Comparison of ENCODE assay signal across 12 mouse cellular contexts in genomic region chr6:91182075-91182490, GRCm38 (mm10).
"Had no signal": no experiment of that assay in that cellular context is flagged by ENCODE, and none has a peak within 500 bp of the region (broad histone marks: within the 10 kb centered on the region; RNA-seq: fewer than 3 reads in every experiment).

No protein-coding gene starts in this region.

- H3K4me2 ChIP-seq: intestine, embryonic 15.5 days; liver, embryonic 13.5 days; lung, embryonic 15.5 days; midbrain, embryonic 12.5 days had no signal

- H3K4me3 ChIP-seq: intestine, embryonic 15.5 days; left cerebral cortex, adult 2 months; liver, embryonic 13.5 days; lung, embryonic 15.5 days; megakaryocyte, embryonic 14.5 days; midbrain, embryonic 12.5 days had no signal

- H3K27me3 ChIP-seq: intestine, embryonic 15.5 days; lung, embryonic 15.5 days; midbrain, embryonic 12.5 days had no signal

- H3K9me3 ChIP-seq: intestine, embryonic 15.5 days; liver, embryonic 13.5 days; lung, embryonic 15.5 days; midbrain, embryonic 12.5 days had no signal

- H3K9ac ChIP-seq: intestine, embryonic 15.5 days; liver, embryonic 13.5 days; liver, postnatal 0 days; lung, embryonic 15.5 days; midbrain, embryonic 12.5 days had no signal

- H3K4me1 ChIP-seq: intestine, embryonic 15.5 days had no signal

- DNase-seq: liver, embryonic 13.5 days; liver, postnatal 0 days; spleen, adult 18-20 months; thymus, adult 18-20 months; thymus, postnatal 25 days had no signal

- H3K27ac ChIP-seq: intestine, embryonic 15.5 days; left cerebral cortex, adult 2 months; liver, embryonic 13.5 days; lung, embryonic 15.5 days; macrophage; midbrain, embryonic 12.5 days had no signal

- ATAC-seq: intestine, embryonic 15.5 days; liver, postnatal 0 days; midbrain, embryonic 16.5 days had no signal

- H3K36me3 ChIP-seq: intestine, embryonic 15.5 days; liver, embryonic 13.5 days; lung, embryonic 15.5 days; midbrain, embryonic 12.5 days had no signal
